Mouse (Mus musculus) heart, postnatal 0 days (tissue): ENCODE data around the gene Klk10. TPM values are rescaled to one million over a fixed set of nuclear protein-coding genes. Genes with fewer than 3 reads are reported as not detected.

Experiments used
- ATAC-seq: fragments of 200-750 bp; cut with Nextera tagmentation; 2 replicates; pipeline ENCODE4 v1.8.0; 2017; ENCODE audit warnings: low read depth, moderate number of reproducible peaks, moderate library complexity; ENCODE audit not compliant: insufficient read depth
- DNase-seq: peaks from one replicate; pipeline ENCODE4 v3.0.0-alpha.2; 2016; ENCODE audit warnings: low spot score
- H3K27ac ChIP-seq: fragments of 300-500 bp; sonication (generic); 2 replicates; pipeline ENCODE4 v1.5.1; 2014; ENCODE audit warnings: low read depth, mild to moderate bottlenecking
- H3K27me3 ChIP-seq: fragments of 300-500 bp; sonication (generic); 2 replicates; pipeline ENCODE4 v1.6.1; 2014; ENCODE audit warnings: low read length, mixed read lengths; ENCODE audit not compliant: control insufficient read depth, insufficient read depth
- H3K36me3 ChIP-seq: fragments of 300-500 bp; sonication (generic); replicated peaks from 2 replicates; pipeline ENCODE4 v1.6.1; 2014; ENCODE audit warnings: low read length, mixed read lengths; ENCODE audit not compliant: control insufficient read depth, insufficient read depth
- H3K4me1 ChIP-seq: fragments of 300-500 bp; sonication (generic); 2 replicates; pipeline ENCODE4 v1.6.1; 2014; ENCODE audit warnings: antibody characterized with exemption; ENCODE audit not compliant: control insufficient read depth, insufficient read depth
- H3K4me2 ChIP-seq: fragments of 300-500 bp; sonication (generic); 2 replicates; pipeline ENCODE4 v1.6.1; 2014; ENCODE audit warnings: low read depth, mild to moderate bottlenecking, low read length, moderate library complexity
- H3K4me3 ChIP-seq: fragments of 300-500 bp; sonication (generic); 2 replicates; pipeline ENCODE4 v1.5.1; 2014; ENCODE audit warnings: low read depth, low read length
- H3K9ac ChIP-seq: fragments of 300-500 bp; sonication (generic); replicated peaks from 2 replicates; pipeline ENCODE4 v1.6.1; 2014; ENCODE audit warnings: low read depth, low read length, mixed read lengths
- H3K9me3 ChIP-seq: fragments of 300-500 bp; sonication (generic); replicated peaks from 2 replicates; pipeline ENCODE4 v1.6.1; 2016; ENCODE audit warnings: low read length; ENCODE audit not compliant: control insufficient read depth
- CTCF ChIP-seq: IDR thresholded peaks from 2 replicates; pipeline ENCODE4 v1.5.1; 2016; ENCODE audit warnings: antibody characterized with exemption, control low read depth, low read depth
- EP300 ChIP-seq: IDR thresholded peaks from 2 replicates; pipeline ENCODE4 v1.6.1; 2016; ENCODE audit warnings: antibody characterized with exemption, low read depth
- WGBS: fragments of 180-500 bp; shearing (Covaris S2); extraction: QIAGEN DNeasy Blood & Tissue Kit; methylation state at CpG from one replicate; pipeline ENCODE4 v1.1.7; 2014; 5-methylcytosine and 5-hydroxymethylcytosine counted together
- polyA plus RNA-seq: library from polyadenylated mRNA; unstranded; fragments of >200 nt; fragmentation: Nextera tagmentation; extraction: Ambion mirVana; gene quantifications from 2 replicates; pipeline ENCODE4 v1.2.1, GENCODE M21; 2015
- total RNA-seq: library from RNA; depleted of rRNA; stranded (reverse); fragments of >200 nt; gene quantifications from 2 replicates; pipeline ENCODE4 v1.2.3, GENCODE M21; 2014; ENCODE audit warnings: low replicate concordance; rRNA removed

Gene Klk10
- total and polyA plus RNA-seq, 2 experiments from 2014 or later = 0.27 TPM; not detected in 1

- Histone ChIP-seq H3K4me2 (no peak overlapping the region), H3K27me3 (0 out of 2 replicates have a peak, but pooled peaks cover 2% of the 10 kb centered on the region), H3K27ac (no peak overlapping the region), H3K4me1 (no peaks in the 10 kb centered on the region), H3K36me3 (no peaks in the 10 kb centered on the region), H3K4me3 (no peak overlapping the region), H3K9ac (no peak overlapping the region), H3K9me3 (no peaks in the 10 kb centered on the region)
- no peak for DNase-seq
- ATAC-seq = no peak
- TF ChIP-seq EP300 (no peak), CTCF (no peak)
Measured at GRCm38 (mm10) chr7:43816746-43817145, 35.9 kb downstream of the Klk10 start.

GRCm38 (mm10) chr7:43821581-43821980, 40.7 kb downstream of the Klk10 start:
- H3K36me3 ChIP-seq = no peaks in the 10 kb centered on the region

DNA sequence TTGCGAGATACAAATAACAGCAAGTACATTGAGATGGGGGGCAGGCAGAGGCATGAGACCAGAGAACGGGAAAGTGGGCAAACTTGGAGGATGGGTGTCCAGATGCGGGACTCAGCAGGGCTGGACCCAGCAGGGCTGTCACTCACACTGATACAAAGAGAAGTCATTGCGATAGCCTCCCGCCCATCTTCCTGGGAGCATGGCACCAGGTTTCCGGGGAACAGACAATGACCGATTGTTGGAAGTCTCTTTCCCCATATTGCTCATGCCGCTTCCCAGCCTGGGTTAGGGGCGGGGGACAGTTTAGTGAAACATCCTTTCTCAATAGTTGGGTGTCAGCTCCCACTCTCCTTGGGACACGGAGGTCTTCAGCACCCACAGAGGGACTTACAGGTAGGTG, 43.4 kb downstream of the Klk10 start, which contains the start of gene Klk6:
TSS of gene Klk6 (plus strand) at position 301 of the 400 bp plus-strand sequence.
- H3K9me3 ChIP-seq = no peaks in the 10 kb centered on the region
- H3K4me1 ChIP-seq = no peaks in the 10 kb centered on the region
- no peak for ATAC-seq
- H3K4me3 ChIP-seq = no peak within 1 kb of the TSS
- no peaks in the 10 kb centered on the region for H3K27me3 ChIP-seq
- H3K4me2 ChIP-seq = no peak within 1 kb of the TSS
- H3K27ac ChIP-seq = no peak within 1 kb of the TSS
- DNase-seq = no peak
- H3K36me3 ChIP-seq = no peaks in the 10 kb centered on the region
- WGBS = 74% methylated on average over 10 of the region's 10 CpGs
- no peak for TF ChIP-seq EP300
- no peak for TF ChIP-seq CTCF
- H3K9ac ChIP-seq = no peak within 1 kb of the TSS

More at GRCm38 (mm10) chr7:43821581-43821980, 40.7 kb downstream of the Klk10 start:
- H3K9me3 ChIP-seq = no peaks in the 10 kb centered on the region
- no peak overlapping the region for H3K27ac ChIP-seq
- no peaks in the 10 kb centered on the region for H3K4me1 ChIP-seq
- 70% methylated on average over 7 of the region's 7 CpGs for WGBS
- no peak overlapping the region for H3K4me2 ChIP-seq
- no peaks in the 10 kb centered on the region for H3K27me3 ChIP-seq
- no peak for TF ChIP-seq EP300
- TF ChIP-seq CTCF = no peak
- ATAC-seq (no peak), DNase-seq (no peak)
- H3K9ac ChIP-seq = no peak overlapping the region
- H3K4me3 ChIP-seq = no peak overlapping the region

DNA sequence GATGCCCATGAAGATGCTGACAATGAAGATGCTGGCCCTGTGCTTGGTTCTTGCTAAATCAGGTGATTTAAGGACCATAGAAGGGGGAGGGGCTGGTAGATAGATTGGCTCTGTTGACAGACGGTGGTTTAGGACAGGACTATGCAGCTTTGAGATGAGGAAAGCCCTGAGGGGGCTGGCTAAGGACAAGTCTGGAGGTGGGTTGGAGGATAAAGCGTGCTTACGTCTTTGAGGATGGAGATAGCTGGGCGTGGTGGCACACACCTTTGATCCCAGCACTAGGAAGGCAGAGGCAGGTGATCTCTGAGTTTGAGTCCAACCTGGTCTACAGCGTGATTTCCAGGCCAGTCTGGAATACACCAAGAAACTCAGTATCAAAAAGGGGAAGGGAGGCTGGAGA, 45.2 kb downstream of the Klk10 start:
- Histone ChIP-seq H3K36me3 (no peaks in the 10 kb centered on the region), H3K4me3 (no peak overlapping the region), H3K9ac (no peak overlapping the region), H3K9me3 (no peaks in the 10 kb centered on the region), H3K27me3 (no peaks in the 10 kb centered on the region), H3K27ac (no peak overlapping the region), H3K4me1 (no peaks in the 10 kb centered on the region), H3K4me2 (no peak overlapping the region)
- 77% methylated on average over 5 of the region's 5 CpGs for WGBS
- TF ChIP-seq CTCF = no peak
- no peak for TF ChIP-seq EP300
- no peak for DNase-seq
- ATAC-seq = no peak

- H3K27ac ChIP-seq = no peak overlapping the region
- no peaks in the 10 kb centered on the region for H3K27me3 ChIP-seq
- DNase-seq (no peak), ATAC-seq (no peak)
- WGBS = 70% methylated on average over 4 of the region's 4 CpGs
- H3K9ac ChIP-seq = no peak overlapping the region
- no peaks in the 10 kb centered on the region for H3K9me3 ChIP-seq
- TF ChIP-seq CTCF = no peak
- no peak for TF ChIP-seq EP300
- H3K4me3 ChIP-seq = no peak overlapping the region
- H3K4me1 ChIP-seq = no peaks in the 10 kb centered on the region
- no peaks in the 10 kb centered on the region for H3K36me3 ChIP-seq
- no peak overlapping the region for H3K4me2 ChIP-seq
Measured at GRCm38 (mm10) chr7:43827706-43828105, 46.9 kb downstream of the Klk10 start.

DNA sequence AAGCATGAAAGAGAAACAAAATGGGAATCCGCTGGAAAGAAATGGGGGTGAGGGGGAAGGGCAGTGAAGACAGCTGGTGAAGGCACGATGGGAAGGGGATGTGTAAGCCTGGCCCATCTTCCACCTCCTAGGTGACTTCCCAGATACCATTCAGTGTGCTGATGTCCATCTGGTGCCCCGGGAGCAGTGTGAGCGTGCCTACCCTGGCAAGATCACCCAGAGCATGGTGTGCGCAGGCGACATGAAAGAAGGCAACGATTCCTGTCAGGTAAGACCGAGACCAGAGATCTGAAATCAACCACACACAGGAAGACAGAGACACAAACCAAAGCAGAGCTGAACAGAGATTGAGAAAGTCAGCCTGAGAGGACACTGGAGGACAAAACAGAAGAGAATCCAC, 48.2 kb downstream of the Klk10 start:
- Histone ChIP-seq H3K36me3 (no peaks in the 10 kb centered on the region), H3K4me2 (no peak overlapping the region), H3K9ac (no peak overlapping the region), H3K27ac (no peak overlapping the region), H3K27me3 (no peaks in the 10 kb centered on the region), H3K4me1 (no peaks in the 10 kb centered on the region), H3K4me3 (no peak overlapping the region), H3K9me3 (no peaks in the 10 kb centered on the region)
- no peak for TF ChIP-seq CTCF
- TF ChIP-seq EP300 = no peak
- ATAC-seq = no peak
- no peak for DNase-seq
- 78% methylated on average over 8 of the region's 8 CpGs for WGBS

Other genes starting within 250 kb of the Klk10 start
- 0.15 and 2.3 TPM in 2 replicates for gene Cd33, start 236.6 kb upstream of the Klk10 start, total RNA-seq
- 0.37 and 1.4 TPM in 2 replicates for gene Cd33, start 236.6 kb upstream of the Klk10 start, polyA plus RNA-seq
- 0.19 and 0.80 TPM in 2 replicates for gene Zfp658, start 218.8 kb upstream of the Klk10 start, total RNA-seq
- 0.57 and 0.80 TPM in 2 replicates for gene Zfp658, start 218.8 kb upstream of the Klk10 start, polyA plus RNA-seq
- 3.6 and 7.9 TPM in 2 replicates for gene Zfp719, start 201.4 kb upstream of the Klk10 start, total RNA-seq
- gene Zfp719, start 201.4 kb upstream of the Klk10 start, polyA plus RNA-seq = 3.6 and 4.0 TPM in 2 replicates
- not detected in 2 replicates for gene Zfp819, start 173.9 kb upstream of the Klk10 start, total RNA-seq
- not detected in 2 replicates for gene Zfp819, start 173.9 kb upstream of the Klk10 start, polyA plus RNA-seq
- not detected in 2 replicates for gene Ceacam18, start 146.3 kb upstream of the Klk10 start, total RNA-seq
- gene Ceacam18, start 146.3 kb upstream of the Klk10 start, polyA plus RNA-seq = not detected in 2 replicates
- not detected in 2 replicates for gene Siglece, start 120.9 kb upstream of the Klk10 start, total RNA-seq
- 0.41 and 0.56 TPM in 2 replicates for gene Siglece, start 120.9 kb upstream of the Klk10 start, polyA plus RNA-seq
- gene Ctu1, start 109.0 kb upstream of the Klk10 start, total RNA-seq = 6.3 and 7.9 TPM in 2 replicates
- gene Ctu1, start 109.0 kb upstream of the Klk10 start, polyA plus RNA-seq = 3.6 and 3.9 TPM in 2 replicates
- not detected in 2 replicates for gene Klk14, start 90.6 kb upstream of the Klk10 start, total RNA-seq
- gene Klk14, start 90.6 kb upstream of the Klk10 start, polyA plus RNA-seq = not detected in 2 replicates
- gene Klk13, start 68.5 kb upstream of the Klk10 start, total RNA-seq = not detected in 2 replicates
- gene Klk13, start 68.5 kb upstream of the Klk10 start, polyA plus RNA-seq = not detected in 2 replicates
- not detected in 2 replicates for gene Klk12, start 12.1 kb upstream of the Klk10 start, total RNA-seq
- gene Klk12, start 12.1 kb upstream of the Klk10 start, polyA plus RNA-seq = not detected in 2 replicates
- not detected in 2 replicates for gene Klk11, start 6.4 kb upstream of the Klk10 start, total RNA-seq
- 0.15 TPM in 1 of 2 replicates, not detected in the other for gene Klk11, start 6.4 kb upstream of the Klk10 start, polyA plus RNA-seq
- not detected in 2 replicates for gene Klk9, start 10.9 kb downstream of the Klk10 start, total RNA-seq
- gene Klk9, start 10.9 kb downstream of the Klk10 start, polyA plus RNA-seq = 0.08 TPM in 1 of 2 replicates, not detected in the other
- gene Klk8, start 16.5 kb downstream of the Klk10 start, total RNA-seq = 9.3 and 40.6 TPM in 2 replicates
- 16.4 and 17.0 TPM in 2 replicates for gene Klk8, start 16.5 kb downstream of the Klk10 start, polyA plus RNA-seq
- not detected in 2 replicates for gene Klk7, start 30.3 kb downstream of the Klk10 start, total RNA-seq
- gene Klk7, start 30.3 kb downstream of the Klk10 start, polyA plus RNA-seq = 0.05 TPM in 1 of 2 replicates, not detected in the other
- not detected in 2 replicates for gene Klk6, start 43.5 kb downstream of the Klk10 start, total RNA-seq
- not detected in 2 replicates for gene Klk6, start 43.5 kb downstream of the Klk10 start, polyA plus RNA-seq
- gene Klk5, start 60.9 kb downstream of the Klk10 start, total RNA-seq = not detected in 2 replicates
- gene Klk5, start 60.9 kb downstream of the Klk10 start, polyA plus RNA-seq = not detected in 2 replicates
- not detected in 2 replicates for gene Klk4, start 100.1 kb downstream of the Klk10 start, total RNA-seq
- gene Klk4, start 100.1 kb downstream of the Klk10 start, polyA plus RNA-seq = not detected in 2 replicates
- gene Klk15, start 152.7 kb downstream of the Klk10 start, total RNA-seq = not detected in 2 replicates
- not detected in 2 replicates for gene Klk15, start 152.7 kb downstream of the Klk10 start, polyA plus RNA-seq
- not detected in 2 replicates for gene Klk1b8, start 169.6 kb downstream of the Klk10 start, total RNA-seq
- gene Klk1b8, start 169.6 kb downstream of the Klk10 start, polyA plus RNA-seq = not detected in 2 replicates
- not detected in 2 replicates for gene Klk1b1, start 185.7 kb downstream of the Klk10 start, total RNA-seq
- not detected in 2 replicates for gene Klk1b1, start 185.7 kb downstream of the Klk10 start, polyA plus RNA-seq
- not detected in 2 replicates for gene Klk1b9, start 195.0 kb downstream of the Klk10 start, total RNA-seq
- not detected in 2 replicates for gene Klk1b9, start 195.0 kb downstream of the Klk10 start, polyA plus RNA-seq
- not detected in 2 replicates for gene Klk1b11, start 214.8 kb downstream of the Klk10 start, total RNA-seq
- gene Klk1b11, start 214.8 kb downstream of the Klk10 start, polyA plus RNA-seq = not detected in 2 replicates
- gene Klk1b26, start 231.1 kb downstream of the Klk10 start, total RNA-seq = not detected in 2 replicates
- gene Klk1b26, start 231.1 kb downstream of the Klk10 start, polyA plus RNA-seq = not detected in 2 replicates